Mouse (Mus musculus) CH12.LX (cell line): ENCODE results near the gene Abhd14a. TPM values are rescaled to one million over a fixed set of nuclear protein-coding genes. Genes with fewer than 3 reads are reported as not detected.
"Not testable (repeated sequence)": the region's sequence is repeated elsewhere in the genome, so short reads cannot be mapped to it uniquely, and the experiment has no call there.

Source experiments
- DNase-seq: peaks from one replicate; pipeline ENCODE4 v3.0.0-alpha.2; 2013; ENCODE audit errors: extremely low read depth
- H3K27ac ChIP-seq: 2 replicates; pipeline ENCODE4 v1.5.1; 2012; ENCODE audit warnings: low read depth, mild to moderate bottlenecking, control low read depth, moderate library complexity; ENCODE audit not compliant: insufficient read depth
- H3K27me3 ChIP-seq: replicated peaks from 2 replicates; pipeline ENCODE3; 2012; ENCODE audit warnings: inconsistent platforms
- H3K36me3 ChIP-seq, 2 experiments: replicated peaks in 1 of 2; 2 replicates each; pipeline versions ENCODE3 to v1.6.1; 2012; ENCODE audit warnings: inconsistent platforms in 1 of 2, low read length in 1 of 2, mild to moderate bottlenecking in 1 of 2, mixed read lengths in 1 of 2, moderate library complexity in 1 of 2; ENCODE audit not compliant: control insufficient read depth in 1 of 2, insufficient read depth in 1 of 2
- H3K4me1 ChIP-seq, 2 experiments: 2 replicates each; pipeline ENCODE4 v1.6.1; 2012; ENCODE audit warnings: inconsistent platforms in 1 of 2, moderate library complexity in 1 of 2; ENCODE audit not compliant: insufficient read depth in 2 of 2, control insufficient read depth in 1 of 2
- H3K4me2 ChIP-seq: 2 replicates; pipeline ENCODE4 v1.6.1; 2012; ENCODE audit warnings: low read depth, mild to moderate bottlenecking, control low read depth; ENCODE audit not compliant: poor library complexity, insufficient read depth, severe bottlenecking
- H3K4me3 ChIP-seq, 3 experiments: fragments of 150-350 bp in 1 of 3; sonication (generic) in 1 of 3; replicated peaks in 1 of 3; 2 replicates each; pipeline versions ENCODE3 to v1.5.1; 2011 to 2012; ENCODE audit warnings: low read depth in 2 of 3, low read length in 2 of 3, mild to moderate bottlenecking in 2 of 3, moderate library complexity in 2 of 3, control low read depth in 1 of 3, improper control_type of control experiment in 1 of 3, inconsistent platforms in 1 of 3, mixed read lengths in 1 of 3; ENCODE audit not compliant: poor library complexity in 1 of 3
- H3K79me2 ChIP-seq: replicated peaks from 2 replicates; pipeline ENCODE4 v1.6.1; 2012; ENCODE audit warnings: mild to moderate bottlenecking, moderate library complexity; ENCODE audit not compliant: control insufficient read depth, poor library complexity, insufficient read depth, severe bottlenecking; ENCODE audit errors: extremely low read depth
- H3K9ac ChIP-seq: 2 replicates; pipeline ENCODE4 v1.6.1; 2012; ENCODE audit warnings: low read depth, mild to moderate bottlenecking, control low read depth, moderate library complexity; ENCODE audit not compliant: insufficient read depth
- H3K9me3 ChIP-seq: replicated peaks from 2 replicates; pipeline ENCODE3; 2012; ENCODE audit warnings: low read length, inconsistent platforms, mixed read lengths
- BHLHE40 ChIP-seq: IDR thresholded peaks from 2 replicates; pipeline ENCODE4 v1.6.1; 2011; ENCODE audit warnings: mild to moderate bottlenecking, low read depth, low read length, improper control_type of control experiment
- CHD1 ChIP-seq: IDR thresholded peaks from 2 replicates; pipeline ENCODE4 v1.6.1; 2012; ENCODE audit warnings: low read depth, low read length, improper control_type of control experiment, inconsistent platforms
- CHD2 ChIP-seq: IDR thresholded peaks from 2 replicates; pipeline ENCODE4 v1.6.1; 2011; ENCODE audit warnings: low read length, improper control_type of control experiment
- CTCF ChIP-seq, 2 experiments: IDR thresholded peaks in 1 of 2; conservative IDR thresholded peaks in 1 of 2; 2 replicates each; pipeline ENCODE4 v1.5.1; 2011 to 2012; ENCODE audit warnings: low read depth in 2 of 2, low read length in 2 of 2, improper control_type of control experiment in 1 of 2, inconsistent platforms in 1 of 2, mild to moderate bottlenecking in 1 of 2, moderate library complexity in 1 of 2
- E2F4 ChIP-seq: IDR thresholded peaks from 2 replicates; pipeline ENCODE4 v1.6.1; 2011; ENCODE audit warnings: low read depth, low read length, improper control_type of control experiment; ENCODE audit not compliant: insufficient replicate concordance
- EP300 ChIP-seq: IDR thresholded peaks from 2 replicates; pipeline ENCODE4 v1.6.1; 2011; ENCODE audit warnings: low read length, improper control_type of control experiment
- ETS1 ChIP-seq: conservative IDR thresholded peaks from 2 replicates; pipeline ENCODE4 v1.6.1; 2012; ENCODE audit warnings: low read depth, mild to moderate bottlenecking, inconsistent platforms, low read length, improper control_type of control experiment, moderate library complexity
- GABPA ChIP-seq: IDR thresholded peaks from 2 replicates; pipeline ENCODE4 v1.6.1; 2012; ENCODE audit warnings: low read depth, low read length, improper control_type of control experiment, inconsistent platforms; ENCODE audit not compliant: insufficient replicate concordance
- KAT2A ChIP-seq: IDR thresholded peaks from 2 replicates; pipeline ENCODE4 v1.6.1; 2012; ENCODE audit warnings: low read length, improper control_type of control experiment, inconsistent platforms; ENCODE audit not compliant: insufficient replicate concordance
- MAX ChIP-seq: IDR thresholded peaks from 2 replicates; pipeline ENCODE4 v1.6.1; 2011; ENCODE audit warnings: low read length, improper control_type of control experiment
- MAZ ChIP-seq: IDR thresholded peaks from 2 replicates; pipeline ENCODE4 v1.6.1; 2012; ENCODE audit warnings: low read depth, mild to moderate bottlenecking, inconsistent platforms, low read length, improper control_type of control experiment, moderate library complexity
- MXI1 ChIP-seq: IDR thresholded peaks from 2 replicates; pipeline ENCODE4 v1.6.1; 2011; ENCODE audit warnings: mild to moderate bottlenecking, low read depth, low read length, improper control_type of control experiment
- MYC ChIP-seq: IDR thresholded peaks from 2 replicates; pipeline ENCODE4 v1.6.1; 2011; ENCODE audit warnings: low read depth, mild to moderate bottlenecking, improper control_type of control experiment, low read length
- NELFE ChIP-seq: IDR thresholded peaks from 2 replicates; pipeline ENCODE4 v1.6.1; 2011; ENCODE audit warnings: low read depth, low read length, improper control_type of control experiment
- POLR2A ChIP-seq: IDR thresholded peaks from 2 replicates; pipeline ENCODE4 v1.6.1; 2011; ENCODE audit warnings: low read depth, mild to moderate bottlenecking, improper control_type of control experiment, low read length
- POLR2AphosphoS2 ChIP-seq: IDR thresholded peaks from 2 replicates; pipeline ENCODE4 v1.6.1; 2011; ENCODE audit warnings: low read depth, low read length, improper control_type of control experiment
- RCOR1 ChIP-seq: conservative IDR thresholded peaks from 2 replicates; pipeline ENCODE4 v1.6.1; 2012; ENCODE audit warnings: low read depth, mild to moderate bottlenecking, inconsistent platforms, low read length, improper control_type of control experiment
- SIN3A ChIP-seq: IDR thresholded peaks from 2 replicates; pipeline ENCODE4 v1.6.1; 2012; ENCODE audit warnings: low read length, improper control_type of control experiment, inconsistent platforms
- TBP ChIP-seq: conservative IDR thresholded peaks from 2 replicates; pipeline ENCODE4 v1.6.1; 2011; ENCODE audit warnings: low read depth, low read length, improper control_type of control experiment
- TCF12 ChIP-seq: IDR thresholded peaks from 2 replicates; pipeline ENCODE4 v1.6.1; 2014; ENCODE audit warnings: low read depth, mild to moderate bottlenecking, inconsistent platforms, low read length, improper control_type of control experiment
- USF1 ChIP-seq: IDR thresholded peaks from 2 replicates; pipeline ENCODE4 v1.6.1; 2014; ENCODE audit warnings: low read depth, mild to moderate bottlenecking, inconsistent platforms, low read length, improper control_type of control experiment
- USF2 ChIP-seq: conservative IDR thresholded peaks from 2 replicates; pipeline ENCODE4 v1.6.1; 2011; ENCODE audit warnings: low read depth, low read length, improper control_type of control experiment
- ZKSCAN1 ChIP-seq: IDR thresholded peaks from 2 replicates; pipeline ENCODE4 v1.6.1; 2012; ENCODE audit warnings: low read depth, inconsistent platforms, low read length, improper control_type of control experiment, borderline replicate concordance
- dilution Hi-C: fragments of 300-500 bp; cut with MboI; formaldehyde crosslinking; loops from 2 replicates; pipeline ENCODE4 v1.14.3; 2020; ENCODE audit warnings: low sequenced_read_pairs; ENCODE audit not compliant: extremely low pct_unique_long_range_greater_than_20kb, extremely low pct_ligation_motif_present
- in situ Hi-C: fragments of 300-500 bp; cut with MboI; formaldehyde crosslinking; loops from 3 replicates; pipeline ENCODE4 v1.14.3; 2019; ENCODE audit warnings: low sequenced_read_pairs, low pct_ligation_motif_present, low pct_unique_long_range_greater_than_20kb, mixed read lengths
- polyA plus RNA-seq: library from polyadenylated mRNA; unstranded; fragments of >175 nt; gene quantifications from 2 replicates; pipeline ENCODE4 v1.2.1, GENCODE M21; 2012; ENCODE audit warnings: low read depth; ENCODE audit not compliant: insufficient read length
- total RNA-seq, 2 experiments: library from RNA; depleted of rRNA; stranded (reverse); fragments of 300-350 nt in 1 of 2; fragments of >200 nt in 1 of 2; gene quantifications; 2 replicates each; pipeline ENCODE4 v1.2.3; 2012 to 2014

The Abhd14a gene
- total and polyA plus RNA-seq, 3 experiments: 18.2 to 23.3 (median 20.4) TPM

DNA sequence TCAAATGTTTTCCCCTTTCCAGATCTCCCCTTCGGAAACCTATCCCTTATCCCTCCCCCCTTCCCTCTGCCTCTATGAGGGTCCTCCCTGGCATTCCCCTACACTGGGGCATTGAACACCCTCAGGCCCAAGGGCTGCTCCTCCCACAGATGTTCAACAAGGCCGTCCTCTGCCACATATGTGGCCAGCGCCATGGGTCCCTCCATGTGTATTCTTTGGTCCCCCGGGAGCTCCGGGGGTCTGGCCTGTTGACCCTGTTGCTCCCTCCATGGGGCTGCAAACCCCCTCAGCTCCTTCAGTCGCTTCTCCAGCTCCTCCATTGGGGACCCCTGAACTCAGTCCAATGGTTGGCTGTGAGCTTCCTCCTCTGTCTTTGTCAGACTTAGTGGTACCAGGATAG lies 40.1 kb upstream of the Abhd14a start:
- DNase-seq, H3K9ac ChIP-seq, in situ Hi-C loops, H3K4me2 ChIP-seq, dilution Hi-C loops, H3K27ac ChIP-seq, H3K4me1 ChIP-seq, H3K79me2 ChIP-seq, H3K27me3 ChIP-seq, H3K9me3 ChIP-seq, H3K4me3 ChIP-seq: not testable (repeated sequence)
- H3K36me3 ChIP-seq: peaks cover 31 to 48% of the 10 kb centered on the region in 2 experiments

DNA sequence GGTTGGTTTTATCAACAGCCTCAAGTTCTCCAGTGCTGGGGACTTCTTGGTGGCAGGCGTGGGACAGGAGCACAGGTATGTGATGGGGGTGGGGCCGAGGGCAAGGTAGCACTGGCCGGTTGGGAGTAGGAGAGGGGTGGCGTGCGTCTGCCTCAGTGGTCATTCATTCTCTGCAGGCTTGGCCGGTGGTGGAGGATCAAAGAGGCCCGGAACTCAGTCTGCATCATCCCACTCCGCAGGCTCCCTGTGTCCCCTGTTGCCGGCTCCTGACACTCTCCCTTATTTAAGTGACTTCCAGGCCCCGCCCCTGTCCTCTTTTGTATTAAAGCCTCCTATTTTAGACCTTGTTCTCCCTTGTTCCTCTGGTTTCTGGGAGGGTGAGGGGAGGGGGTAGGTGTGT lies 37.6 kb upstream of the Abhd14a start:
- H3K4me1 ChIP-seq: peaks cover 0 to 12% of the 10 kb centered on the region in 2 experiments; a peak in 2 of 4 replicates
- H3K79me2 ChIP-seq: no peaks in the 10 kb centered on the region
- dilution Hi-C loops: no loop called here
- peaks cover 51 to 68% of the 10 kb centered on the region in 2 experiments for H3K36me3 ChIP-seq
- H3K9ac ChIP-seq: no peak overlapping the region
- DNase-seq: no peak
- TF ChIP-seq EP300 (no peak), NELFE (no peak), E2F4 (no peak), MAX (no peak), KAT2A (no peak), ZKSCAN1 (no peak), USF1 (no peak)
- no peaks in the 10 kb centered on the region for H3K9me3 ChIP-seq
- H3K4me2 ChIP-seq: no peak overlapping the region
- no peaks in the 10 kb centered on the region for H3K27me3 ChIP-seq
- in situ Hi-C loops: no loop called here
- H3K27ac ChIP-seq: no peak overlapping the region
- H3K4me3 ChIP-seq: no peak overlapping the region

DNA sequence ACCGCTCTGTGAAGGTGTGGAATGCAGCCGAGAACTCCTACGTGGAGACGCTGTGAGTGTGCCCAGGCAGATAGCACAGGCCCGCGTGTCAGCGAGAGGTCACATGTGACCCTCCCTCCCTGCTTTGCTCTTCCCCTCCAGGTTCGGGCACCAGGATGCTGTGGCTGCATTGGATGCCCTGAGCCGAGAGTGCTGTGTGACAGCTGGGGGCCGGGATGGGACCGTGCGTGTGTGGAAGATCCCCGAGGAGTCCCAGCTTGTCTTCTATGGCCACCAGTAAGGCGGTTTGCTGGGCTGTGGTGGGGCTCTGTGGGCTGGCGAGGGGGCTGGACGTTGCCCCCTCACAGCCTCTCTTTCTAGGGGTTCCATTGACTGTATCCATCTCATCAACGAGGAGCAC lies 36.1 kb upstream of the Abhd14a start:
- peaks cover 59 to 77% of the 10 kb centered on the region in 2 experiments for H3K36me3 ChIP-seq
- no peak overlapping the region for H3K9ac ChIP-seq
- no peaks in the 10 kb centered on the region for H3K9me3 ChIP-seq
- H3K79me2 ChIP-seq: peaks cover 11% of the 10 kb centered on the region
- no peak overlapping the region for H3K27ac ChIP-seq
- in situ Hi-C loops: no loop called here
- TF ChIP-seq USF2: no peak
- no peak for TF ChIP-seq RCOR1
- no peak for TF ChIP-seq GABPA
- no peak for TF ChIP-seq ETS1
- no peak for TF ChIP-seq MYC
- no peak for TF ChIP-seq USF1
- no peak for TF ChIP-seq TBP
- no peak for TF ChIP-seq CHD1
- TF ChIP-seq POLR2AphosphoS2: no peak
- no peak for TF ChIP-seq MAZ
- no peak for TF ChIP-seq CTCF (conservative IDR thresholded peaks at IDR 0.05 in 1 of 2, IDR thresholded peaks at IDR 0.05 in 1 of 2; ENCODE audit: low read depth in 2 of 2, low read length in 2 of 2)
- no peak for TF ChIP-seq CHD2
- no peak for TF ChIP-seq MXI1
- no peak for TF ChIP-seq POLR2A
- no peak for TF ChIP-seq TCF12
- no peak for TF ChIP-seq BHLHE40
- no peak for TF ChIP-seq SIN3A
- no peak overlapping the region for H3K4me2 ChIP-seq
- no peak for DNase-seq
- no peaks in the 10 kb centered on the region for H3K27me3 ChIP-seq
- no peak overlapping the region for H3K4me3 ChIP-seq
- dilution Hi-C loops: no loop called here
- H3K4me1 ChIP-seq: peaks cover 6 to 27% of the 10 kb centered on the region in 2 experiments; a peak in 3 of 4 replicates
